Mouse (Mus musculus) heart, postnatal 0 days (tissue): Measurements from ENCODE around the gene St8sia1. TPM values are rescaled to one million over a fixed set of nuclear protein-coding genes. Genes with fewer than 3 reads are reported as not detected.

ENCODE experiments used
- ATAC-seq: fragments of 200-750 bp; cut with Nextera tagmentation; 2 replicates; pipeline ENCODE4 v1.8.0; 2017; ENCODE audit warnings: low read depth, moderate number of reproducible peaks, moderate library complexity; ENCODE audit not compliant: insufficient read depth
- DNase-seq: peaks from one replicate; pipeline ENCODE4 v3.0.0-alpha.2; 2016; ENCODE audit warnings: low spot score
- H3K27ac ChIP-seq: fragments of 300-500 bp; sonication (generic); 2 replicates; pipeline ENCODE4 v1.5.1; 2014; ENCODE audit warnings: low read depth, mild to moderate bottlenecking
- H3K27me3 ChIP-seq: fragments of 300-500 bp; sonication (generic); 2 replicates; pipeline ENCODE4 v1.6.1; 2014; ENCODE audit warnings: low read length, mixed read lengths; ENCODE audit not compliant: control insufficient read depth, insufficient read depth
- H3K36me3 ChIP-seq: fragments of 300-500 bp; sonication (generic); replicated peaks from 2 replicates; pipeline ENCODE4 v1.6.1; 2014; ENCODE audit warnings: low read length, mixed read lengths; ENCODE audit not compliant: control insufficient read depth, insufficient read depth
- H3K4me1 ChIP-seq: fragments of 300-500 bp; sonication (generic); 2 replicates; pipeline ENCODE4 v1.6.1; 2014; ENCODE audit warnings: antibody characterized with exemption; ENCODE audit not compliant: control insufficient read depth, insufficient read depth
- H3K4me2 ChIP-seq: fragments of 300-500 bp; sonication (generic); 2 replicates; pipeline ENCODE4 v1.6.1; 2014; ENCODE audit warnings: low read depth, mild to moderate bottlenecking, low read length, moderate library complexity
- H3K4me3 ChIP-seq: fragments of 300-500 bp; sonication (generic); 2 replicates; pipeline ENCODE4 v1.5.1; 2014; ENCODE audit warnings: low read depth, low read length
- H3K9ac ChIP-seq: fragments of 300-500 bp; sonication (generic); replicated peaks from 2 replicates; pipeline ENCODE4 v1.6.1; 2014; ENCODE audit warnings: low read depth, low read length, mixed read lengths
- H3K9me3 ChIP-seq: fragments of 300-500 bp; sonication (generic); replicated peaks from 2 replicates; pipeline ENCODE4 v1.6.1; 2016; ENCODE audit warnings: low read length; ENCODE audit not compliant: control insufficient read depth
- CTCF ChIP-seq: IDR thresholded peaks from 2 replicates; pipeline ENCODE4 v1.5.1; 2016; ENCODE audit warnings: antibody characterized with exemption, control low read depth, low read depth
- EP300 ChIP-seq: IDR thresholded peaks from 2 replicates; pipeline ENCODE4 v1.6.1; 2016; ENCODE audit warnings: antibody characterized with exemption, low read depth
- WGBS: fragments of 180-500 bp; shearing (Covaris S2); extraction: QIAGEN DNeasy Blood & Tissue Kit; methylation state at CpG from one replicate; pipeline ENCODE4 v1.1.7; 2014; 5-methylcytosine and 5-hydroxymethylcytosine counted together
- polyA plus RNA-seq: library from polyadenylated mRNA; unstranded; fragments of >200 nt; fragmentation: Nextera tagmentation; extraction: Ambion mirVana; gene quantifications from 2 replicates; pipeline ENCODE4 v1.2.1, GENCODE M21; 2015
- total RNA-seq: library from RNA; depleted of rRNA; stranded (reverse); fragments of >200 nt; gene quantifications from 2 replicates; pipeline ENCODE4 v1.2.3, GENCODE M21; 2014; ENCODE audit warnings: low replicate concordance

The St8sia1 gene
- total and polyA plus RNA-seq, 2 experiments from 2014 or later, result 0.04 to 0.30 TPM

DNA sequence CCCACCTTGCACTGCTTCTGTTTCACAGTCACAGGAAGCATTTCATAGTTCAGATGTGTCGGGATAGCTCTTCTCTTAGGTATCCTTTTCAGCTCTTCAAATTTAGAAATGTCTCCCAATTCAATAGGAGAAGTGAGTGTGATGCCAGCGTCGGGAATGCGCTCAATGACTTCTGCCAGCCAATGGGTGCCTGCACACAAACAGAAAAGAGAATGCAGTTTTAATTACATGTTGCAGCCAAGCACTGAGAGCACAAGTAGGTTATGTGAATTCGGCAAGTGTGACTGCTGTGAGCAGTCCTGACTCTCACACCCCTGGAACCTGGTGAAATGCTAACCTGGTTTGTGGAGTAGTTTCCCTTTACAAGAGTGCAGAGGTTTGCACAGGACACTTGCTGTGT lies 162.6 kb downstream of the St8sia1 start:
- ATAC-seq, result no peak
- H3K9ac ChIP-seq, result no peak overlapping the region
- WGBS, result 81% methylated on average over 5 of the region's 5 CpGs

DNA sequence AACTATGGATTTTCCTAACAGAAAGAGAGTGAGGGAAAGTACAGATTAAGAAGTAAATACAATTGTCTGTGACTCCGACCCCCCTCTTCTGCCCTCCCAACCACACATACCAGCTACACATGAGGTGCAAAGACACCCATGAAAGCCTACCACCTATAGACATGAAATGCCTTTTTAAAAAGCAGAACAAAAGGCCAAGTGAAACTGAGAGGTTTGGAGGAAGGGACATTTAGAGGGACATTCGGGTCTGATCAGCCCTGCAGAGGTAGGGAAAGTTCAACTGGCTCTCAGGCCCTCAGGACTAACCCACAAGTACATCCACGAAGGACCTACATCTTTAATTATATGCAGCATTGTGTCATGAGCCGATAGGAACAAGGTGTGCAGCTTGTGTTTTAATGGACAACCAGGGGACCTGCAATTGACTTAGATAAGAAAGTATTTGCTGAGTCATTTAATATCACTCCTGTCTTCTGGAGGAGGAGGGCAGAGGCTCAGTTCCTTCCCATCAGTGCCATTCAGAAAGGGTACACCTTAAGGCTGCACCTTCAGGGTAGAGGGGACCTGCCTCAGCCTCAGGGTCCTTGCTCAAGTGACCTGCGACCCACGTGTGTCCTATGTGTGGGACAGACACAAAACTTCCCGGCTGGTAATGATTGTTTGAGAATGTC lies 164.4 kb downstream of the St8sia1 start:
- no peak for TF ChIP-seq EP300
- no peak for TF ChIP-seq CTCF
- no peak overlapping the region for H3K4me3 ChIP-seq
- no peak overlapping the region for H3K27ac ChIP-seq
- WGBS, result 67% methylated on average over 7 of the region's 7 CpGs
- no peaks in the 10 kb centered on the region for H3K36me3 ChIP-seq
- H3K4me2 ChIP-seq, result no peak overlapping the region
- H3K4me1 ChIP-seq, result no peaks in the 10 kb centered on the region
- H3K9ac ChIP-seq, result no peak overlapping the region
- DNase-seq (no peak), ATAC-seq (no peak)
- H3K27me3 ChIP-seq, result no peaks in the 10 kb centered on the region
- no peaks in the 10 kb centered on the region for H3K9me3 ChIP-seq

More for the DNA sequence above, 162.6 kb downstream of the St8sia1 start:
- H3K27me3 ChIP-seq, result no peaks in the 10 kb centered on the region
- no peak overlapping the region for H3K27ac ChIP-seq
- H3K4me1 ChIP-seq, result no peaks in the 10 kb centered on the region
- no peak overlapping the region for H3K4me3 ChIP-seq
- no peaks in the 10 kb centered on the region for H3K9me3 ChIP-seq
- no peak overlapping the region for H3K4me2 ChIP-seq
- DNase-seq, result no peak
- no peak for TF ChIP-seq CTCF
- no peak for TF ChIP-seq EP300
- H3K36me3 ChIP-seq, result no peaks in the 10 kb centered on the region

DNA sequence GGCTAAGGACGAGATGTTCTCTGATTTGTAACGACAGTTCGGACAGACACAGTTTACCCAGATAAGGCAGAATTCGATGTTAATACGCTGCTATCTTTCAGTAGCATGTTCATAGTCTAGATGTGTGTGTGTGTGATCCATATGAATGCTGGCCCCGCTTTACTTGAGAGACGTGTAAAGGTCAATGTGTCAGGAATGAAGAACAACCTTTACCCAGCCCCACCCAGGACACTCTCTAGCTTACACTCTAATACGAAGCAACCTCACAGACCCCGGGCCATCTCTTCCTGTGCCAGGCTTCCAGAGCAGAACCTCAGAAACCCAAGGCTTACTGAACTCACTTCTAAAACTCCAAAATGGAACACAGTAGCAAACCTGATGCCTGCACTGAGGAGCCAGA lies 165.4 kb downstream of the St8sia1 start:
- TF ChIP-seq EP300 (no peak), CTCF (no peak)
- H3K4me1 ChIP-seq, result no peaks in the 10 kb centered on the region
- 82% methylated on average over 9 of the region's 9 CpGs for WGBS
- DNase-seq, result no peak
- no peak overlapping the region for H3K9ac ChIP-seq
- H3K36me3 ChIP-seq, result no peaks in the 10 kb centered on the region
- H3K9me3 ChIP-seq, result no peaks in the 10 kb centered on the region
- H3K4me2 ChIP-seq, result no peak overlapping the region
- no peak for ATAC-seq
- H3K4me3 ChIP-seq, result no peak overlapping the region
- no peak overlapping the region for H3K27ac ChIP-seq
- no peaks in the 10 kb centered on the region for H3K27me3 ChIP-seq

DNA sequence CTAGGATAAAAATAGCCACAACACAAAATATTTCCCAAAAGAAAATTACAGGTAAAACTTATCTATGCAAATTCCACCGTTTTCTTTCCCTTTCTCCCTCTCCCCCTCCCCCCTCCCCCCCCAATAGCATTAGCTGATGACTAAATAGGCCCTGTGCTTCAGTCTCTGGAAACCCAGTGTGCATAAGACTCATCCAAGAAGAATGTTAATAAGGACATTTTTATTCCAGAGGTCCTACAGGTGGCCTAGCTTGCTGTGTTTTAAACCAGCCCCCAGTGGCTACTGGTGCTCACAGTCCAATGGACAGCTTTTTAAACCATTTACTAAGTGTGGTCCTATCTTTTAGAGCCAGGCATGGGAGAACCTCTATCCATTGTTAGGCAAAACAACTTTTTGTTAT lies 166.3 kb downstream of the St8sia1 start:
- WGBS, result 73% methylated on average over 1 of the region's 1 CpGs

DNA sequence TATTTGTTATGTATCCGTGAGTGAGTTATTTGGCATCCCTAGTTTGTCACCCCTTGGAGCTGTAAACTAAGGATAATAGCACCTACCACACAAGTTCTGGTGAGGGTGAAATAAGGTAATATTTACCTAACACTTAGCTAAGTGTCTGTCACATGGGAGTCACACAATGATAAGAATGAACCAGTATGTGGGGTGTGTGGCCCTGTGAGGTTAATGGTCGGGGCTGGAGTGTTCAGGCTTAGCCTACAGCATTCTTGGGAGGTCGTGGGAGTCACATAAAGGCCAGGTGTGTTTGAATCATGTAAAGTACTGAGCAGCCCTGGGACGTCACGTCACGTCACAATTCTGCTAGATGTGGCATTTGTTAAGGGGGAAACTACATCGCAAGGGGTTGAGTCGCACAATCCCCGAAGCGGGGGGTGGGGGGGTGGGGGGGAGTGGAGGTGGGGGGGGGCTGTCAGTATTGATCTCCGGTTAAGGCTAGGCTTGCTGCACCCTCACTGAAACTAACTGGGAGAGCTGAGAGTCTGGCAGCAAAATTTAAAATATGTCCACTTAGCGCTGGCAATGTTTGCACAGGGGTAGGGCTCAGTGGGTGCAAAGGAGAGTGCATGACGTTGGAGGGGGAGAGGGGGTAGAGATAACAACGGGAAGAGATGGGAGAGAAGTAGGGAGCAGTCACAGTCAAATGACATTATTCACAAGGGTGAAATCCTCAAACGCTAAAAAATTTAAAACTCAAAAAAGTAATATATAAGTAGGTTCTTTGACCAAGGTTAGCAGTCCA lies 168.4 kb downstream of the St8sia1 start:
- 66% methylated on average over 15 of the region's 15 CpGs for WGBS
- ATAC-seq, result no peak

More for the DNA sequence above, 166.3 kb downstream of the St8sia1 start:
- no peaks in the 10 kb centered on the region for H3K9me3 ChIP-seq
- H3K36me3 ChIP-seq, result no peaks in the 10 kb centered on the region
- TF ChIP-seq EP300 (no peak), CTCF (no peak)
- no peak overlapping the region for H3K4me3 ChIP-seq
- H3K4me2 ChIP-seq, result no peak overlapping the region
- DNase-seq (no peak), ATAC-seq (no peak)
- no peaks in the 10 kb centered on the region for H3K27me3 ChIP-seq
- no peaks in the 10 kb centered on the region for H3K4me1 ChIP-seq
- H3K27ac ChIP-seq, result no peak overlapping the region
- H3K9ac ChIP-seq, result no peak overlapping the region

DNA sequence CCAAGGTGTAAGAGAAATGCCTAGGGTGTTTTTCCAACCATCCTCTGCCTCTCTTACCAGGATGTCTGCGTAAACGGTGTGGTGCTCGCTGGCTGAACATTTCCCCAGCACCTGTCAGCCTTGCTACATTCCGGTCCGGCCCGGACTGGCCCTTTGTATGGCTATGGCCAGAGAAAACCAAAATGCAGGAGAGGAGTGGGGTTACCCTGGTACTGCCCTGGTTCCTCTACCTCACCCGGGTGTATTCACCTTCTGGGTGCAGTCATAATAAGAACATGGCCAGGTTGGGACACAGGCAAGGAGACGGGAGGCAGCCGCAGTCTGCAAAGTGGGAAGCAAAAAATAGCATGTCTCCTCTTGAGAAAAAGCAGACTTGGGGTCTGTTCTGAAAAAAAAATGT lies 169.2 kb downstream of the St8sia1 start:
- ATAC-seq, result no peak
- H3K27me3 ChIP-seq, result no peaks in the 10 kb centered on the region
- no peak overlapping the region for H3K4me2 ChIP-seq
- H3K4me1 ChIP-seq, result no peaks in the 10 kb centered on the region
- no peak overlapping the region for H3K27ac ChIP-seq
- no peak overlapping the region for H3K9ac ChIP-seq
- H3K4me3 ChIP-seq, result no peak overlapping the region
- no peak for DNase-seq
- TF ChIP-seq EP300 (no peak), CTCF (no peak)
- no peaks in the 10 kb centered on the region for H3K36me3 ChIP-seq
- no peaks in the 10 kb centered on the region for H3K9me3 ChIP-seq
- 80% methylated on average over 9 of the region's 9 CpGs for WGBS

More for the DNA sequence above, 168.4 kb downstream of the St8sia1 start:
- H3K27ac ChIP-seq, result no peak overlapping the region
- no peaks in the 10 kb centered on the region for H3K9me3 ChIP-seq
- no peak overlapping the region for H3K4me2 ChIP-seq
- no peak for DNase-seq
- H3K4me3 ChIP-seq, result no peak overlapping the region
- no peaks in the 10 kb centered on the region for H3K27me3 ChIP-seq
- TF ChIP-seq EP300, result no peak
- TF ChIP-seq CTCF, result no peak
- no peaks in the 10 kb centered on the region for H3K4me1 ChIP-seq
- no peak overlapping the region for H3K9ac ChIP-seq
- no peaks in the 10 kb centered on the region for H3K36me3 ChIP-seq
